Mouse (Mus musculus): ENCODE measurements around the gene Ccnb1ip1. TPM values are rescaled to one million over a fixed set of nuclear protein-coding genes. Genes with fewer than 3 reads are reported as not detected.
"Not testable (repeated sequence)": the region's sequence is repeated elsewhere in the genome, so short reads cannot be mapped to it uniquely, and the experiment has no call there.

Gene Ccnb1ip1
- polyA plus RNA-seq, 1 experiment from 2014 or later: not detected

DNA sequence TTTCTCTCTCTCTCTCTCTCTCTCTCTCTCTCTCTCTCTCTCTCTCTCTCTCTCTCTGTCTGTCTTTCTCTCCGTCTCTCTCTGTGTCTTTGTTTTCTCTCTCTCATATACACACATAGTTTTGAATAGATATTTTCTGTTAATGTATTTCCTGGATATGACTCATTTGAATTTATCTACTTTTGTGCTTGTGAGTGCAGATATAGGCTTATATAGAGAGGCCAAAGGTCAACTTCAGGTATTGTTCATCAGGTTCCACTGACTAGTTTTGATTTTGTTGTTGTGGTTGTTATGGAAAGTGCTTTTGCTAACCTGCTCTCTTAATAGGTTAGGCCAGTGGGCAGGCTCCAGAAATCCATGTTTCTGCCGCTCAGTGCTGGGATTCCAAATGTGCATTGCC lies 5.5 kb upstream of the Ccnb1ip1 start:
- WGBS: 93% methylated on average over 2 of the region's 2 CpGs
- no peaks in the 10 kb centered on the region for H3K27me3 ChIP-seq (ENCODE audit: control insufficient read depth, insufficient read depth, low read length)
- H3K4me1 ChIP-seq (replicated peaks; ENCODE audit: control insufficient read depth, insufficient read depth, low read length): 0 out of 2 replicates have a peak, but pooled peaks cover 5% of the 10 kb centered on the region
- H3K9ac ChIP-seq: no peak overlapping the region
- no peak for DNase-seq (ENCODE audit: low spot score)
- ATAC-seq (ENCODE audit: low FRiP score): no peak
- H3K4me3 ChIP-seq (replicated peaks; ENCODE audit: low read length): no peak overlapping the region
- H3K4me2 ChIP-seq (replicated peaks): no peak overlapping the region
- no peaks in the 10 kb centered on the region for H3K9me3 ChIP-seq (ENCODE audit: control insufficient read depth, low read length)
- H3K36me3 ChIP-seq (replicated peaks; ENCODE audit: control insufficient read depth, insufficient read depth): peaks cover 70% of the 10 kb centered on the region
- no peak overlapping the region for H3K27ac ChIP-seq

DNA sequence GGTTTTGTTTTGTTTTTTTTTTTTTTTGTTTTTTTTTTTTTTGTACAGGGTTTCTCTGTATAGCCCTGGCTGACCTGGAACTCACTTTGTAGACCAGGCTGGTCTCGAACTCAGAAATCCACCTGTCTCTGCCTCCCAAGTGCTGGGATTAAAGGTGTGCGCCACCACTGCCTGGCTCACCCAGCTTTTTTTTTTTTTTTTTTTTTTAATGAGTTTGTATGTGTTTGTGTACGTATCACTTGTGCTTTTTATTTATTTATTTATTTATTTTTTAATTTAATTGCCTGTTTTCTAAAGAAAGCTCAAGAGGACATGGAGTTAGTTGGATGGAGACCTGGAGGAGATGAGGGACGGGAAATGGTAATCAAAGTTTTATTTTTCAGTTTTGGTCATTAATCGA lies 1.1 kb downstream of the Ccnb1ip1 start:
- H3K4me1 ChIP-seq (replicated peaks; ENCODE audit: control insufficient read depth, insufficient read depth, low read length): 0 out of 2 replicates have a peak, but pooled peaks cover 12% of the 10 kb centered on the region
- H3K36me3 ChIP-seq (replicated peaks; ENCODE audit: control insufficient read depth, insufficient read depth); H3K27me3 ChIP-seq (ENCODE audit: control insufficient read depth, insufficient read depth, low read length); ATAC-seq (ENCODE audit: low FRiP score); H3K9me3 ChIP-seq (ENCODE audit: control insufficient read depth, low read length); DNase-seq (ENCODE audit: low spot score): not testable (repeated sequence)
- peak overlapping the region; percentile 55 for H3K4me2 ChIP-seq (replicated peaks)
- H3K4me3 ChIP-seq (replicated peaks; ENCODE audit: low read length): peak overlapping the region; percentile 55; the same call in 1 of the 2 replicates
- WGBS: 91% methylated on average over 5 of the region's 5 CpGs
- H3K9ac ChIP-seq: peak overlapping the region; percentile 67; the same call in 1 of the 2 replicates
- H3K27ac ChIP-seq: 0 out of 2 replicates have a peak overlapping the region, but pooled peaks have one; percentile 91

DNA sequence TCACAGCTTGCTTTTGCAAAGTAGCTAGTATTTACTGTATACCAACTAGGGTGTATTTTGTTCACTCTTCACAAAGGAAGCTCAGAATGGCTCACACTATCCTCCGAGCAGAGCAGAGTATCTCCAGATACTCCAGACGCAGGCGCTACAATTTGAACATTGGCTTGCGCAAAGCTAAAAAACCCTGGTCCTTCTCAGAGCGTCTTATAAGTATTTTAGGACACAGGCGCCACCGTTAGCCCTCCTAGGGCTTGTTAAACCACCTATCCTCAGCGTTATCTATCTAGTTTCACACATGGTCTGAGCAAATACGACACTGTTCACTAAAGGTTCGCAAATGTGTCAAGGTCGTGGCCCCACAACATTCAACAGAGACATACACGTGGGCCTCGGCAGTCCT lies 2.8 kb downstream of the Ccnb1ip1 start:
- no peaks in the 10 kb centered on the region for H3K27me3 ChIP-seq (ENCODE audit: control insufficient read depth, insufficient read depth, low read length)
- no peak overlapping the region for H3K9ac ChIP-seq
- H3K27ac ChIP-seq: no peak overlapping the region
- H3K4me2 ChIP-seq (replicated peaks): no peak overlapping the region
- 0 out of 2 replicates have a peak, but pooled peaks cover 12% of the 10 kb centered on the region for H3K4me1 ChIP-seq (replicated peaks; ENCODE audit: control insufficient read depth, insufficient read depth, low read length)
- H3K9me3 ChIP-seq (ENCODE audit: control insufficient read depth, low read length): no peaks in the 10 kb centered on the region
- H3K4me3 ChIP-seq (replicated peaks; ENCODE audit: low read length): no peak overlapping the region
- ATAC-seq (ENCODE audit: low FRiP score): no peak
- no peaks in the 10 kb centered on the region for H3K36me3 ChIP-seq (replicated peaks; ENCODE audit: control insufficient read depth, insufficient read depth)
- WGBS: 75% methylated on average over 13 of the region's 13 CpGs
- DNase-seq (ENCODE audit: low spot score): no peak

DNA sequence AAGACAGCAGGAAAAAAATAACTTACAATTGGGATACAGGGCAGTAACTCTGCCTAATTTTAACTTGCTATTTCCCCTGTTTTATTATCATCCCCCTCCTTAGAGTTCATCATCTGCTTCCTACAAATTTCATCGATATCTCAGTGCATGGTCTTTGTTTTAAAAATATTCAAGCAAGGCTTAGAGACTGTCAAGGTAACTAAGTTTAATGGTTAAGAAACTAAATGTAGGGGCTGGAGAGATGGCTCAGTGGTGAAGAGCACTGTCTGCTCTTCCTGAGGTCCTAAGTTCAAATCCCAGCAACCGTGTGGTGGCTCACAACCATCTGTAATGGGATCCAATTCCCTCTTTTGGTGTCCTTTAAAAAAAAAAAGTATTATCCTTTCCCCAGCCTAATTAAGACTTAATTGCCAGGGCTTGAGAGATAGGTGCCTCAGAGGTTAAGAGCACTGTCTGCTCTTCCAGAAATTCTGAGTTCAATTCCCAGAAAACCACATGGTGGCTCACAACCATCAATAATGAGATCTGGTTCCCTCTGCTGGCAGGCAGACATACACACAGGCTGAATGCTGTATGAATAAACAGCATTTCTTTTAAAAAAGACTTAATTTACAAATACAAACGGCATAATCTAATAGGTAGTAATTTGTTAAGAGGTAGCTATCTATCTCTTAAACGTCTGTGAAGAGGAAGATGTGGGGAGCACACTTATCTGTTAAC lies 4.5 kb downstream of the Ccnb1ip1 start:
- DNase-seq (ENCODE audit: low spot score) (peak; percentile 48), ATAC-seq (ENCODE audit: low FRiP score) (no peak)
- 68% methylated on average over 4 of the region's 4 CpGs for WGBS

DNA sequence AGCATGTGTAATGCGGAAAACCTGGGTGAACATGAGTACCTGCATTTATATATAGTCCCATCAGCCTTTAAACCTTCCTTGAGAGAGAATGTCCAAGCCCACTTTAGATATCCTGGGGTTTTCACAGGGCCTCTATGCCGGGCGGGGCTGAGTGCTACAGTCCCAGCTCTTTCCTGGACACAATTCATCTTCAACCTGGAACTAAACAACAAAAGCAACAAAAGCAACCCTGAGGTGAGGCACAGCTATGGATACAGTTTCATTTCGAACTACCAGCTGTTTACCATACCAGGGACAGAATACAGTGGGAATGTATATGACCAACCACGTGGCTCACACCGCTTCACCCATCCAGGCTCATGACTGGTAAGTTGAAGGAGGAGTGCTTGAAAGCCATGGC lies 5.1 kb downstream of the Ccnb1ip1 start:
- no peaks in the 10 kb centered on the region for H3K36me3 ChIP-seq (replicated peaks; ENCODE audit: control insufficient read depth, insufficient read depth)
- H3K4me2 ChIP-seq (replicated peaks): no peak overlapping the region
- no peak overlapping the region for H3K4me3 ChIP-seq (replicated peaks; ENCODE audit: low read length)
- H3K4me1 ChIP-seq (replicated peaks; ENCODE audit: control insufficient read depth, insufficient read depth, low read length): 0 out of 2 replicates have a peak, but pooled peaks cover 7% of the 10 kb centered on the region
- no peak for DNase-seq (ENCODE audit: low spot score)
- no peak overlapping the region for H3K27ac ChIP-seq
- no peaks in the 10 kb centered on the region for H3K9me3 ChIP-seq (ENCODE audit: control insufficient read depth, low read length)
- no peaks in the 10 kb centered on the region for H3K27me3 ChIP-seq (ENCODE audit: control insufficient read depth, insufficient read depth, low read length)
- WGBS: 87% methylated on average over 6 of the region's 6 CpGs
- no peak for ATAC-seq (ENCODE audit: low FRiP score)
- no peak overlapping the region for H3K9ac ChIP-seq

More for the DNA sequence above, 4.5 kb downstream of the Ccnb1ip1 start:
- Histone ChIP-seq H3K9me3 (ENCODE audit: control insufficient read depth, low read length) (no peaks in the 10 kb centered on the region), H3K36me3 (replicated peaks; ENCODE audit: control insufficient read depth, insufficient read depth) (no peaks in the 10 kb centered on the region), H3K4me1 (replicated peaks; ENCODE audit: control insufficient read depth, insufficient read depth, low read length) (0 out of 2 replicates have a peak, but pooled peaks cover 7% of the 10 kb centered on the region), H3K9ac (no peak overlapping the region), H3K4me2 (replicated peaks) (no peak overlapping the region), H3K4me3 (replicated peaks; ENCODE audit: low read length) (no peak overlapping the region), H3K27me3 (ENCODE audit: control insufficient read depth, insufficient read depth, low read length) (no peaks in the 10 kb centered on the region), H3K27ac (no peak overlapping the region)

DNA sequence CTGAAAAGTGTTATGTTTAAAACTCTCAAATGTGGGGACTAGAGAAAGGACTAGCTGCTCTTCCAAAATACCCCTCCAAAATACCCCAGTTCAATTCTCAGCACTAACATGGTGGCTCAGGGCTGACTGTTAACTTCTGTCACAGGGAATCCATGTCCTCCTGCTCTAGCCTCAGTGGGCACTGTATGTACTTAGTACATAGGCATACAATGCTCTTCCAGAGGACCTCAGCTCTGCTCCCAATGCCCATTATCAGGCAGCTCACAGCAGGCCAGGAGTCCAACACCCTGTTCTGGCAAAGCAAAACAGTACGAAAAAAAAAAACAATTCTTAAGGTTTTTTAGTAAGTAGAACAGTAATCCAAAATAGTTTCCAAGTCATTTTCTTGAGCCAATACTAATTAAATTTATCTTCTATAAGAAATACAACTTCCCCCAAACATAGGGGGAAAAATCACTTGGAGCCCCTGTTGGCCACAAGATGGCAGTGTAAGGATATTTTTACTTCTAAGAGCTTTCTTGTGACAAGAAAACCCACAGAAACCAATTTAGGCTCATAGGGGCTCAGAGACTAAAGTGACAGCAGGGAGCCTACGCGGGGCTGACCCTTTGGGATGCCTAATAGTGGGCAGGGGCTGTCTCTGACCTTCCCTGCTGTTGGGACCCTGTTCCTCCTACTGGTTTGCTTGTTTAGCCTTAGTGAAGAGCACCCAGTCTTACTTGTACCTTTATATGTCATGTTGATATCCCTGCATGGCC lies 7.9 kb downstream of the Ccnb1ip1 start:
- peak; percentile 78 for DNase-seq (ENCODE audit: low spot score)
- WGBS: 3% methylated on average over 3 of the region's 3 CpGs
- H3K4me1 ChIP-seq (replicated peaks; ENCODE audit: control insufficient read depth, insufficient read depth, low read length): no peaks in the 10 kb centered on the region
- ATAC-seq (ENCODE audit: low FRiP score): no peak
- no peak overlapping the region for H3K27ac ChIP-seq
- H3K9ac ChIP-seq: no peak overlapping the region
- H3K4me3 ChIP-seq (replicated peaks; ENCODE audit: low read length): no peak overlapping the region
- H3K36me3 ChIP-seq (replicated peaks; ENCODE audit: control insufficient read depth, insufficient read depth): no peaks in the 10 kb centered on the region
- no peak overlapping the region for H3K4me2 ChIP-seq (replicated peaks)
- H3K27me3 ChIP-seq (ENCODE audit: control insufficient read depth, insufficient read depth, low read length): no peaks in the 10 kb centered on the region
- no peaks in the 10 kb centered on the region for H3K9me3 ChIP-seq (ENCODE audit: control insufficient read depth, low read length)

DNA sequence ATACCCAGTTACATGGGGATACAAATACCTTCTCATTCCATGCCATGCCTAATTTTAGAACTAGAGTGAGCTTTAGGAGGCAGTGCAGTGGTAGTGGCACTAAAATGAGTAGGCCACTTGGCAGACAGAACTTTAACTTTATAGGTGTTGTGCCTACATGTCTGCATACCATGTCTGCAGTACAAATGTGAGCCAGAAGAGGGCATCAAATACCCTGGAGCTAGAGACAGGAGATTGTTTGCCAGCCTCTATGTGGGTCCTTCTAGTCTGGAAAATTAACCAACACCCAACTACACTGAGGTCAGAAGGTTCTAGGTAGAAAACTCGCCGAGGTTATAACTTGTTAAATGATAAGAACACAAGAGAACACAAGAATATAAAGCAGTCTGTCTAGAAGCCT lies 9.0 kb downstream of the Ccnb1ip1 start:
- ATAC-seq (ENCODE audit: low FRiP score) (no peak), DNase-seq (ENCODE audit: low spot score) (no peak)
- H3K27me3 ChIP-seq (ENCODE audit: control insufficient read depth, insufficient read depth, low read length): no peaks in the 10 kb centered on the region
- H3K4me3 ChIP-seq (replicated peaks; ENCODE audit: low read length): no peak overlapping the region
- no peak overlapping the region for H3K4me2 ChIP-seq (replicated peaks)
- no peak overlapping the region for H3K9ac ChIP-seq
- H3K4me1 ChIP-seq (replicated peaks; ENCODE audit: control insufficient read depth, insufficient read depth, low read length): no peaks in the 10 kb centered on the region
- WGBS: 68% methylated on average over 2 of the region's 2 CpGs
- no peaks in the 10 kb centered on the region for H3K36me3 ChIP-seq (replicated peaks; ENCODE audit: control insufficient read depth, insufficient read depth)
- no peak overlapping the region for H3K27ac ChIP-seq
- no peaks in the 10 kb centered on the region for H3K9me3 ChIP-seq (ENCODE audit: control insufficient read depth, low read length)

DNA sequence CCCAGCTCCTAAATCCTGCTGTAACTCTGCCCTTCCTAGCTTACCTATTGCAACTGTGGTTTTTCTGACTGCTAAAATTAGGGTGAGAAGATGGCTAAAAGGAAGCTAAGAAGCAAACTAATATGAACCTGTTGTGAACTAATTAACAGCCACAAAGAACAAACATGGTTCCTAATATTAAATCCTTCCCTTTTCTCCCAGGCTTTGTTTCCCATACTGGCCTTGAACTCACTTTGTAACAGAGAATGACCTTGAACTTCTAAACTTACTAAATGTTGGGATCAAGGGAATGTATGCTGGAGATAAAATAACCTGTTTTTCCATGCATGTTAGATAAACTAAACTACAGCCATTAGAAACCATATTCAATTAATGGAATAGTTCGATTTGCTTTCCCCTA lies 11.1 kb downstream of the Ccnb1ip1 start:
- H3K27ac ChIP-seq: no peak overlapping the region
- no peak overlapping the region for H3K4me2 ChIP-seq (replicated peaks)
- no peaks in the 10 kb centered on the region for H3K27me3 ChIP-seq (ENCODE audit: control insufficient read depth, insufficient read depth, low read length)
- no peaks in the 10 kb centered on the region for H3K36me3 ChIP-seq (replicated peaks; ENCODE audit: control insufficient read depth, insufficient read depth)
- 88% methylated on average over 1 of the region's 1 CpGs for WGBS
- ATAC-seq (ENCODE audit: low FRiP score) (no peak), DNase-seq (ENCODE audit: low spot score) (no peak)
- no peak overlapping the region for H3K4me3 ChIP-seq (replicated peaks; ENCODE audit: low read length)
- H3K9me3 ChIP-seq (ENCODE audit: control insufficient read depth, low read length): no peaks in the 10 kb centered on the region
- H3K9ac ChIP-seq: no peak overlapping the region
- no peaks in the 10 kb centered on the region for H3K4me1 ChIP-seq (replicated peaks; ENCODE audit: control insufficient read depth, insufficient read depth, low read length)

DNA sequence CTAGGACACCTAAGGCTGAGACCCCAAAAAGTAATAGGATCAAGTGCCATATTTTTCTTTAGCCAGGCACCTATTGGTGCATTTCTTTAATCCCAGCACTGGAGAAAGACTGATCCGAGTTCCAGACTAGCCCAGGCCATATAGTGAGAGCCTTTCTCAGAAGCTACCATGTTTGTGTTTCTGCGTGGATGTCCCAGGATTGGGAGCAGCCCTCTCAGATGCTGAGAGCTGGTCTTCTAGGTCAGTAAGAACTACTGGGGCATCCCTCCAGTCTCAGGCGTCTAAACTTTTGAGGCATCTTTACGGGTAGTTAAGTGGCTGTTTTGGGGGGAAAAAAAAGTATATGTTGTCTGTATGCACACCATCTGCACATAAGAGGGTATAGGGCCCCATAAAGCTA lies 11.6 kb downstream of the Ccnb1ip1 start:
- no peak for ATAC-seq (ENCODE audit: low FRiP score)
- no peak overlapping the region for H3K27ac ChIP-seq
- no peak for DNase-seq (ENCODE audit: low spot score)
- no peak overlapping the region for H3K4me3 ChIP-seq (replicated peaks; ENCODE audit: low read length)
- 89% methylated on average over 4 of the region's 4 CpGs for WGBS
- H3K36me3 ChIP-seq (replicated peaks; ENCODE audit: control insufficient read depth, insufficient read depth): no peaks in the 10 kb centered on the region
- H3K4me2 ChIP-seq (replicated peaks): no peak overlapping the region
- no peaks in the 10 kb centered on the region for H3K4me1 ChIP-seq (replicated peaks; ENCODE audit: control insufficient read depth, insufficient read depth, low read length)
- H3K9me3 ChIP-seq (ENCODE audit: control insufficient read depth, low read length): no peaks in the 10 kb centered on the region
- no peaks in the 10 kb centered on the region for H3K27me3 ChIP-seq (ENCODE audit: control insufficient read depth, insufficient read depth, low read length)
- no peak overlapping the region for H3K9ac ChIP-seq
